Mouse (Mus musculus) stomach, embryonic 14.5 days (tissue): ENCODE measurements around the gene Rpl12. TPM values are rescaled to one million over a fixed set of nuclear protein-coding genes. Genes with fewer than 3 reads are reported as not detected.

ENCODE experiments used
- ATAC-seq: fragments of 200-750 bp; cut with Nextera tagmentation; 2 replicates; pipeline ENCODE4 v1.8.0; 2017; ENCODE audit warnings: low read depth, moderate TSS enrichment; ENCODE audit not compliant: insufficient number of reproducible peaks, insufficient read depth, low FRiP score
- H3K27ac ChIP-seq: fragments of 300-500 bp; sonication (generic); 2 replicates; pipeline ENCODE4 v1.5.1; 2014; ENCODE audit warnings: mild to moderate bottlenecking, low read length, moderate library complexity, mixed read lengths
- H3K27me3 ChIP-seq: fragments of 300-500 bp; sonication (generic); 2 replicates; pipeline ENCODE4 v1.6.1; 2014; ENCODE audit warnings: low read length, control low read depth, mixed read lengths; ENCODE audit not compliant: control insufficient read depth, insufficient read depth
- H3K36me3 ChIP-seq: fragments of 300-500 bp; sonication (generic); 2 replicates; pipeline ENCODE4 v1.6.1; 2014; ENCODE audit warnings: mild to moderate bottlenecking, control low read depth, low read length, moderate library complexity, mixed read lengths; ENCODE audit not compliant: control insufficient read depth, insufficient read depth
- H3K4me1 ChIP-seq: fragments of 300-500 bp; sonication (generic); 2 replicates; pipeline ENCODE4 v1.6.1; 2014; ENCODE audit warnings: low read length, control low read depth, mixed read lengths; ENCODE audit not compliant: control insufficient read depth, insufficient read depth
- H3K4me2 ChIP-seq: fragments of 300-500 bp; sonication (generic); replicated peaks from 2 replicates; pipeline ENCODE4 v1.6.1; 2014; ENCODE audit warnings: low read depth, low read length, control low read depth
- H3K4me3 ChIP-seq: fragments of 300-500 bp; sonication (generic); 2 replicates; pipeline ENCODE4 v1.5.1; 2014; ENCODE audit warnings: low read depth, low read length, control low read depth
- H3K9ac ChIP-seq: fragments of 300-500 bp; sonication (generic); replicated peaks from 2 replicates; pipeline ENCODE4 v1.6.1; 2014; ENCODE audit warnings: low read depth, mild to moderate bottlenecking, control low read depth, low read length, moderate library complexity, mixed read lengths
- H3K9me3 ChIP-seq: fragments of 300-500 bp; sonication (generic); 2 replicates; pipeline ENCODE4 v1.6.1; 2016; ENCODE audit warnings: low read depth, low read length, control low read depth; ENCODE audit not compliant: control insufficient read depth
- WGBS: fragments of 180-500 bp; shearing (Covaris S2); extraction: QIAGEN DNeasy Blood & Tissue Kit; methylation state at CpG from one replicate; pipeline ENCODE4 v1.1.7; 2014; 5-methylcytosine and 5-hydroxymethylcytosine counted together
- polyA plus RNA-seq: library from polyadenylated mRNA; unstranded; fragments of >200 nt; fragmentation: Nextera tagmentation; extraction: Ambion mirVana; gene quantifications from 2 replicates; pipeline ENCODE4 v1.2.1, GENCODE M21; 2014

Rpl12 gene
- polyA plus RNA-seq, 1 experiment from 2014 or later = 269 TPM

DNA sequence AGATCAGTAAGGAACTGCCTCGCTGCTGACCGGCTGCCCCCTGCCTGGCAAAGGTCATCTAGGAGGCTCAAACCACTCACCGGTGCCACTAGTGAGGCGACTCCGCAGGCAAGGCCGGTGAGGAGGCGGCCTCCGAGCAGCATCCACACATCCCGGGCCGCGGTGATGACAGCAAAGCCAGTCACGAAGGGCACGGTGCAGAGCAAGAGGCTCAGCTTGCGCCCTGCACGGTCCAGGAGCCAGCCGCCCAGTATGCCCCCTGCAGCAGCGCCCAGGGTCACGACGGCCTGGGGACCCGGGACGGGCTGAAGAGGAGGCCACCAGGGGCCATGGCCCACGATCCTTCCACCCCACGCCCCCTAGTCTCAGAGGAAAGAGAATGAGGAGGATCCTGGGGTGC is 19.9 kb downstream of the Rpl12 start:
- H3K4me3 ChIP-seq = peak overlapping the region; percentile 71
- no peak overlapping the region for H3K27ac ChIP-seq
- H3K9ac ChIP-seq = peak overlapping the region; percentile 62
- H3K9me3 ChIP-seq = no peaks in the 10 kb centered on the region
- ATAC-seq = peak; percentile 34; the same call in 1 of the 2 replicates
- no peaks in the 10 kb centered on the region for H3K27me3 ChIP-seq
- H3K4me2 ChIP-seq = peak overlapping the region; percentile 97
- WGBS = under 1% methylated on average over 23 of the region's 23 CpGs
- H3K4me1 ChIP-seq = peaks cover 4% of the 10 kb centered on the region; the same call in 1 of the 2 replicates
- no peaks in the 10 kb centered on the region for H3K36me3 ChIP-seq

GRCm38 (mm10) chr2:32981725-32982271 is 20.4 kb downstream of the Rpl12 start, which contains the start of gene Slc2a8:
Slc2a8 (minus strand) TSS chr2:32982083.
- Histone ChIP-seq H3K9ac (peak within 1 kb of the TSS; percentile 62), H3K4me1 (peaks cover 4% of the 10 kb centered on the region; the same call in 1 of the 2 replicates), H3K9me3 (no peaks in the 10 kb centered on the region), H3K4me2 (peak within 1 kb of the TSS; percentile 97), H3K27me3 (no peaks in the 10 kb centered on the region), H3K27ac (no peak within 1 kb of the TSS), H3K36me3 (no peaks in the 10 kb centered on the region), H3K4me3 (peak within 1 kb of the TSS; percentile 71)
- ATAC-seq = peak; percentile 99
- under 1% methylated on average over 49 of the region's 50 CpGs for WGBS

- 4% methylated on average over 4 of the region's 4 CpGs for WGBS
- Histone ChIP-seq H3K9me3 (no peaks in the 10 kb centered on the region), H3K27me3 (no peaks in the 10 kb centered on the region), H3K4me1 (peaks cover 4% of the 10 kb centered on the region; the same call in 1 of the 2 replicates), H3K4me2 (peak overlapping the region; percentile 97), H3K4me3 (peak overlapping the region; percentile 71; the same call in 1 of the 2 replicates), H3K9ac (no peak overlapping the region), H3K27ac (no peak overlapping the region), H3K36me3 (no peaks in the 10 kb centered on the region)
- ATAC-seq = no peak
Measured at GRCm38 (mm10) chr2:32982700-32983099, 21.3 kb downstream of the Rpl12 start.

DNA sequence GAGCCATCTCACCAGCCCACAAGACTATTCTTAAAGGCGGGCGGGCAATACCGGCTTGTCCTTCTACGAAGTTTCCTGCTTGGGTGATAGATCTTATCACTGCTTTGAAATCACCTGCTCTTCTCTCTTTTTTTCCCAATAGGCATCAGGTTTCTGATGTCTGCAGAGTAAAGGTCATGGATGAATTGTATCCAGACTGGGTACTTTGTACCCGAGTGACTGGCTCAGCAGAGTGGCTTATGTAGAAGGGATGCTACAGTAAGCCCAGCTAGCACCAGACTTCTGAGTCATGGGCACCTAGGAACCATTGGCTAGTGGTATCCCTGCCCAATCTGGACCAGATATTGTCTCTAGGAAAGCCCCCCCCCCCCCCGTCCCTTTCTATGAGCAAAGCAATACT is 22.3 kb downstream of the Rpl12 start:
- peaks cover 4% of the 10 kb centered on the region; the same call in 1 of the 2 replicates for H3K4me1 ChIP-seq
- no peak overlapping the region for H3K27ac ChIP-seq
- no peaks in the 10 kb centered on the region for H3K9me3 ChIP-seq
- no peak overlapping the region for H3K4me2 ChIP-seq
- H3K36me3 ChIP-seq = no peaks in the 10 kb centered on the region
- no peaks in the 10 kb centered on the region for H3K27me3 ChIP-seq
- no peak for ATAC-seq
- no peak overlapping the region for H3K9ac ChIP-seq
- WGBS = 46% methylated on average over 6 of the region's 6 CpGs
- no peak overlapping the region for H3K4me3 ChIP-seq

GRCm38 (mm10) chr2:32985844-32986243 is 24.5 kb downstream of the Rpl12 start:
- Histone ChIP-seq H3K27ac (no peak overlapping the region), H3K4me2 (no peak overlapping the region), H3K27me3 (no peaks in the 10 kb centered on the region), H3K9ac (no peak overlapping the region), H3K9me3 (no peaks in the 10 kb centered on the region), H3K4me1 (peaks cover 4% of the 10 kb centered on the region; the same call in 1 of the 2 replicates), H3K36me3 (no peaks in the 10 kb centered on the region), H3K4me3 (no peak overlapping the region)
- ATAC-seq = no peak
- WGBS = 37% methylated on average over 8 of the region's 8 CpGs

GRCm38 (mm10) chr2:32989376-32989775 is 28.0 kb downstream of the Rpl12 start:
- H3K4me2 ChIP-seq = no peak overlapping the region
- 53% methylated on average over 3 of the region's 3 CpGs for WGBS
- no peak for ATAC-seq
- no peaks in the 10 kb centered on the region for H3K9me3 ChIP-seq
- no peaks in the 10 kb centered on the region for H3K36me3 ChIP-seq
- no peak overlapping the region for H3K27ac ChIP-seq
- H3K4me3 ChIP-seq = no peak overlapping the region
- H3K27me3 ChIP-seq = no peaks in the 10 kb centered on the region
- H3K9ac ChIP-seq = no peak overlapping the region
- no peaks in the 10 kb centered on the region for H3K4me1 ChIP-seq

- Histone ChIP-seq H3K4me1 (no peaks in the 10 kb centered on the region), H3K4me3 (no peak overlapping the region), H3K9me3 (no peaks in the 10 kb centered on the region), H3K27me3 (no peaks in the 10 kb centered on the region), H3K36me3 (no peaks in the 10 kb centered on the region), H3K4me2 (no peak overlapping the region), H3K27ac (no peak overlapping the region), H3K9ac (no peak overlapping the region)
- WGBS = 66% methylated on average over 13 of the region's 13 CpGs
- no peak for ATAC-seq
Measured at GRCm38 (mm10) chr2:32990167-32990832, 28.9 kb downstream of the Rpl12 start.

GRCm38 (mm10) chr2:32992130-32992529 is 30.8 kb downstream of the Rpl12 start:
- no peaks in the 10 kb centered on the region for H3K36me3 ChIP-seq
- H3K4me2 ChIP-seq = no peak overlapping the region
- H3K4me1 ChIP-seq = no peaks in the 10 kb centered on the region
- no peak overlapping the region for H3K27ac ChIP-seq
- no peak overlapping the region for H3K9ac ChIP-seq
- no peaks in the 10 kb centered on the region for H3K9me3 ChIP-seq
- 66% methylated on average over 6 of the region's 6 CpGs for WGBS
- ATAC-seq = no peak
- no peaks in the 10 kb centered on the region for H3K27me3 ChIP-seq
- no peak overlapping the region for H3K4me3 ChIP-seq
